ENCODE assay signal across 10 mouse cellular contexts in the genomic region with DNA sequence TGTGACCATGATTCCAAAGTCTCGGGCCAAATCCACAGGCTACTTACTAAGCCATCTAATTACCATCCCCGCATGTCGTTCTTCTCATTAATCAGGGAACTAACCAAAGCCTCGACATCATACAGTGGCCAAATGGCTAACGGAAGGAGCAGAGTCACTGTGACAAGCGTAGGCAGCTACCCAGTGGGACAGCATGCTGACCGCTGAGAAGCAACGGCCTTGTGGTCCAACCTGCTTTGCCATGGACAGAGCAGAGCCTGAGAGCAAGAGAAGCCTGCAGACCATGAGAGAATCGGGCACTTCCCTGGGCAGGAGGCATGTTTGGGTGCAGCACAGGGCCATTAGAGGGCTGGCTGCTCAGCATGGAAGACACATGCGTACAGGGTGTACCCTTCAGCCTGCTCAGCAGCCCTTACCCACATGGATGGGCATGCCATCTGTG.
DNase-seq lines count a peak whose midpoint lies in the region; ATAC-seq lines count a peak whose summit lies in the region.
"Had no signal": no experiment of that assay in that cellular context is flagged by ENCODE, and none has a peak within 500 bp of the region (broad histone marks: within the 10 kb centered on the region; RNA-seq: fewer than 3 reads in every experiment).

No protein-coding gene starts in this region.

- H3K4me3 ChIP-seq in hindbrain, embryonic 13.5 days: no peak overlapping the region
- H3K4me3 ChIP-seq in intestine, embryonic 16.5 days (ENCODE audit: low read length): no peak overlapping the region
- H3K4me3 ChIP-seq: erythroblast, embryonic 14.5 days had no signal

- H3K36me3 ChIP-seq in hindbrain, embryonic 13.5 days: no peaks in the 10 kb centered on the region
- no peaks in the 10 kb centered on the region for H3K36me3 ChIP-seq in intestine, embryonic 16.5 days (ENCODE audit: control insufficient read depth, insufficient read depth, low read length)

- H3K9ac ChIP-seq in hindbrain, embryonic 13.5 days: no peak overlapping the region
- no peak overlapping the region for H3K9ac ChIP-seq in intestine, embryonic 16.5 days (ENCODE audit: low read depth, low read length)

- H3K4me1 ChIP-seq in hindbrain, embryonic 13.5 days (replicated peaks): 0 out of 2 replicates have a peak, but pooled peaks cover 6% of the 10 kb centered on the region
- no peaks in the 10 kb centered on the region for H3K4me1 ChIP-seq in intestine, embryonic 16.5 days (ENCODE audit: control insufficient read depth, insufficient read depth, low read length)

- peak; percentile 24 for DNase-seq in retina, postnatal 1 day
- no peak for DNase-seq in retina, embryonic 14.5 days (ENCODE audit: low spot score)
- DNase-seq in cerebellum, adult 9-11 months: peak; percentile 78
- no peak for DNase-seq in heart, postnatal 4 days
- DNase-seq in spleen, postnatal 10 days (ENCODE audit: low spot score in 2 of 2): no peak
- DNase-seq: kidney, postnatal 14 days had no signal

- ATAC-seq in hindbrain, embryonic 13.5 days (ENCODE audit: low FRiP score): peak; percentile 67
- ATAC-seq in intestine, embryonic 16.5 days: no peak

- no peaks in the 10 kb centered on the region for H3K9me3 ChIP-seq in hindbrain, embryonic 13.5 days
- no peaks in the 10 kb centered on the region for H3K9me3 ChIP-seq in intestine, embryonic 16.5 days (ENCODE audit: control insufficient read depth, low read length)

- H3K27ac ChIP-seq in hindbrain, embryonic 13.5 days: peak overlapping the region; percentile 52
- H3K27ac ChIP-seq in intestine, embryonic 16.5 days (ENCODE audit: low read length): no peak overlapping the region
- H3K27ac ChIP-seq: stomach, postnatal 0 days had no signal

- 67% methylated on average over 10 of the region's 10 CpGs for WGBS in hindbrain, embryonic 13.5 days
- WGBS in intestine, embryonic 16.5 days: 87% methylated on average over 10 of the region's 10 CpGs

- no peaks in the 10 kb centered on the region for H3K27me3 ChIP-seq in hindbrain, embryonic 13.5 days
- no peaks in the 10 kb centered on the region for H3K27me3 ChIP-seq in intestine, embryonic 16.5 days (replicated peaks; ENCODE audit: control insufficient read depth, insufficient read depth, low read length)

- H3K4me2 ChIP-seq in hindbrain, embryonic 13.5 days: no peak overlapping the region
- no peak overlapping the region for H3K4me2 ChIP-seq in intestine, embryonic 16.5 days (ENCODE audit: low read depth, low read length)

Comparison
In these comparisons a context has a peak if more than half of its experiments do, and no peak if none do; other contexts are left out.
1. DNase-seq: peak in retina, postnatal 1 day (single experiment) and cerebellum, adult 9-11 months (single experiment); none in retina, embryonic 14.5 days (single experiment), heart, postnatal 4 days (single experiment) and spleen, postnatal 10 days (0 of 2).